Mouse (Mus musculus) G1E (cell line): ENCODE measurements at regions not wholly inside any gene's neighbourhood (a gene's known extent, or its start where the extent isn't known, plus 50 kb on each side); places are given as distances from the start of the nearest gene placed in this dataset.

Experiments
- CTCF ChIP-seq: IDR thresholded peaks from 2 replicates; pipeline ENCODE4 v1.5.1; 2012; ENCODE audit warnings: low read depth, low read length, inconsistent platforms, mixed read lengths
- GATA1 ChIP-seq: IDR thresholded peaks from 2 replicates; pipeline ENCODE4 v1.6.1; 2012; ENCODE audit warnings: borderline replicate concordance, low read length, inconsistent platforms, mixed read lengths
- GATA2 ChIP-seq: IDR thresholded peaks from 2 replicates; pipeline ENCODE4 v1.6.1; 2012; ENCODE audit warnings: low read depth, low read length, inconsistent platforms, borderline replicate concordance
- POLR2AphosphoS5 ChIP-seq: IDR thresholded peaks from 2 replicates; pipeline ENCODE4 v1.6.1; 2012; ENCODE audit warnings: low read depth, low read length, inconsistent platforms; ENCODE audit not compliant: insufficient replicate concordance

- TF ChIP-seq GATA2, result no peak
- no peak for TF ChIP-seq POLR2AphosphoS5
- TF ChIP-seq CTCF, result no peak
- TF ChIP-seq GATA1, result no peak
These were observed 93.4 kb upstream of the Epb41l3 start for GRCm38 (mm10) chr17:68982094-68982493.
